Mouse (Mus musculus) liver, postnatal 0 days (tissue): Measurements from ENCODE around the gene Slc24a4. TPM values are rescaled to one million over a fixed set of nuclear protein-coding genes. Genes with fewer than 3 reads are reported as not detected.

ENCODE experiments used
- ATAC-seq: fragments of 200-750 bp; cut with Nextera tagmentation; 2 replicates; pipeline ENCODE4 v1.8.0; 2017; ENCODE audit warnings: mild to moderate bottlenecking, moderate library complexity
- DNase-seq: peaks from one replicate; pipeline ENCODE4 v3.0.0-alpha.2; 2016
- H3K27ac ChIP-seq: fragments of 300-500 bp; sonication (generic); 2 replicates; pipeline ENCODE4 v1.5.1; 2014; ENCODE audit warnings: antibody characterized with exemption, moderate library complexity, mild to moderate bottlenecking, low read depth
- H3K27me3 ChIP-seq: fragments of 300-500 bp; sonication (generic); 2 replicates; pipeline ENCODE4 v1.6.1; 2014; ENCODE audit warnings: low read length, control low read depth, mixed read lengths; ENCODE audit not compliant: insufficient read depth
- H3K36me3 ChIP-seq: fragments of 300-500 bp; sonication (generic); replicated peaks from 2 replicates; pipeline ENCODE4 v1.6.1; 2014; ENCODE audit warnings: mild to moderate bottlenecking, control low read depth, low read length, moderate library complexity, mixed read lengths; ENCODE audit not compliant: insufficient read depth
- H3K4me1 ChIP-seq: fragments of 300-500 bp; sonication (generic); 2 replicates; pipeline ENCODE4 v1.6.1; 2014; ENCODE audit warnings: antibody characterized with exemption, mild to moderate bottlenecking, control low read depth; ENCODE audit not compliant: insufficient read depth
- H3K4me2 ChIP-seq: fragments of 300-500 bp; sonication (generic); 2 replicates; pipeline ENCODE4 v1.6.1; 2014; ENCODE audit warnings: low read depth, mild to moderate bottlenecking, low read length, moderate library complexity, mixed read lengths
- H3K4me3 ChIP-seq: fragments of 300-500 bp; sonication (generic); 2 replicates; pipeline ENCODE4 v1.5.1; 2014; ENCODE audit warnings: low read depth, low read length
- H3K9ac ChIP-seq: fragments of 300-500 bp; sonication (generic); replicated peaks from 2 replicates; pipeline ENCODE4 v1.6.1; 2014; ENCODE audit warnings: mild to moderate bottlenecking, moderate library complexity
- H3K9me3 ChIP-seq: fragments of 300-500 bp; sonication (generic); 2 replicates; pipeline ENCODE4 v1.6.1; 2016; ENCODE audit warnings: mild to moderate bottlenecking, control low read depth, low read length, mixed read lengths
- CTCF ChIP-seq: sonication (generic); IDR thresholded peaks from 2 replicates; pipeline ENCODE4 v1.5.1; 2016; ENCODE audit warnings: antibody characterized with exemption, low read depth
- EP300 ChIP-seq: IDR thresholded peaks from 2 replicates; pipeline ENCODE4 v1.6.1; 2016; ENCODE audit warnings: antibody characterized with exemption, low read depth, mild to moderate bottlenecking
- WGBS: fragments of 180-500 bp; shearing (Covaris S2); extraction: QIAGEN DNeasy Blood & Tissue Kit; methylation state at CpG from one replicate; pipeline ENCODE4 v1.1.7; 2014; ENCODE audit not compliant: insufficient replicate concordance; 5-methylcytosine and 5-hydroxymethylcytosine counted together
- polyA plus RNA-seq: library from polyadenylated mRNA; unstranded; fragments of >200 nt; fragmentation: Nextera tagmentation; extraction: Ambion mirVana; gene quantifications from 2 replicates; pipeline ENCODE4 v1.2.1, GENCODE M21; 2015

Slc24a4 gene
- 0.05 and 0.08 TPM in 2 replicates for polyA plus RNA-seq

- Histone ChIP-seq H3K9me3 (no peaks in the 10 kb centered on the region), H3K4me1 (peaks cover 9% of the 10 kb centered on the region; the same call in 1 of the 2 replicates), H3K9ac (no peak within 1 kb of the TSS; the same call in 1 of the 2 replicates), H3K4me3 (peak within 1 kb of the TSS; percentile 45), H3K27ac (no peak within 1 kb of the TSS), H3K4me2 (peak within 1 kb of the TSS; percentile 82), H3K27me3 (peaks cover 46% of the 10 kb centered on the region), H3K36me3 (no peaks in the 10 kb centered on the region)
- ATAC-seq: peak; percentile 51
- DNase-seq: peak; percentile 17
- 2% methylated on average over 32 of the region's 34 CpGs for WGBS
- TF ChIP-seq CTCF (no peak), EP300 (no peak)
Measured at GRCm38 (mm10) chr12:102128081-102128790, at the start of gene Slc24a4. TSS of gene Slc24a4 (plus strand) at chr12:102128733.

DNA sequence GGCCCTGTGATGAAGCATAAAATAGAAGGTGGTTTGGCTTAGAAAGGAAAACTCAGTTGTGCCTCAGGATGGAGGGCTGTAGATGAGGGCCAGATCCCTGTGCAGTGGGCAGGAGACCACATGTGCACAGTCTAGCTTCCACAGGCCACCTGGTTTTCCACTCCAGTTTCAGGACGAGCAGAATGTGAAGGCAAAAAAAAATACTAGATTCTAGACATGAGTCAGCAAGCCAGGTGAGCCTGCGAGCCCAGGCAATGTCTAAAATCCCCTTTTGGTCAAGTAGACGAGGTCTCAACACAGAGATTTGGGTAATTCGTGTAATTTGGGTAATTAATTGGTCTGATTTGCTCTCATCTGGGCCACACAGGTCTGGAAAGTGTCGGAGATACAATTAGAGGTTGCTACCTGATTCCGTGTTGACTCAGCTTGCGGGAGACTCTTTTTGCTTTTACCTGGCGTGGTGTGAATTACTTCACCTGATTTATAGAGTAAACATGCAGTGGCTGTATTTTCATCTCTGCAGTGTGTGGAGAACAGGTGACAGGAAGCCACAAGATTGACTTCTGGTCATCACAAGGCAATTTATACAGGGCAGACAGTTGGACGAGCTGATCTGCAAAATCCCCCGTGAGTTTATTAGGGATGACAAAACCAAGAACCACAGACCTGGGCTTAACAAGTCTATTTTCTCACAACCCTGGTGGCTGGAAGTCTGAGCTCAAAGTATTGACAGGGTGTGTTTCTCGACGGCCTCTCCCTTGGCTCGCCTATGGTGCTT, 45.7 kb upstream of the Slc24a4 start:
- Histone ChIP-seq H3K27me3 (no peaks in the 10 kb centered on the region), H3K4me1 (no peaks in the 10 kb centered on the region)

DNA sequence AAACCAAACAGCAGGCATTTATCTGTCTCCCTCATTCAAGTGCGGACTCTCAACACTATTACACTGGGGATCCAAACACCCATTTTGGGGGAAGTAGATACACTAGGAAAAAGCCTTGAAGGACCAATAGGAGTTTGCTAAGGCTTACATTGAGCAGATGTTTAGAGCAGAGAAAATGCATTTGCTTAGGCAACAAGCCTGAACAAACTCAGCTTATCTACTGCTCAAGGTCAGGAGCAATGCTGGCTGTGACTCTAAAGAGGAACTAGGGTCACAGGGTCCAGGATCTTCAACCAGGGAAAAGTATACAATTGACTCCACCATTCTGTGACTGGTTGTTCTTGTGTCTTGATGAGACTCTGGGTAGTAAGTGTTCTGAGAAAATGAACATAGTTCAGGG, 38.0 kb upstream of the Slc24a4 start:
- H3K4me3 ChIP-seq: no peak overlapping the region
- no peak overlapping the region for H3K9ac ChIP-seq
- H3K36me3 ChIP-seq: no peaks in the 10 kb centered on the region
- no peak overlapping the region for H3K27ac ChIP-seq
- H3K4me2 ChIP-seq: no peak overlapping the region
- no peaks in the 10 kb centered on the region for H3K27me3 ChIP-seq
- no peak for DNase-seq
- 59% methylated on average over 1 of the region's 1 CpGs for WGBS
- ATAC-seq: peak; percentile 75
- TF ChIP-seq EP300 (no peak), CTCF (no peak)
- 0 out of 2 replicates have a peak, but pooled peaks cover 10% of the 10 kb centered on the region for H3K4me1 ChIP-seq
- no peaks in the 10 kb centered on the region for H3K9me3 ChIP-seq

More for the DNA sequence above, 45.7 kb upstream of the Slc24a4 start:
- H3K9me3 ChIP-seq: no peaks in the 10 kb centered on the region
- 65% methylated on average over 13 of the region's 13 CpGs for WGBS
- H3K9ac ChIP-seq: no peak overlapping the region
- DNase-seq (no peak), ATAC-seq (no peak)
- H3K4me2 ChIP-seq: no peak overlapping the region
- no peak overlapping the region for H3K27ac ChIP-seq
- TF ChIP-seq EP300: no peak
- no peak for TF ChIP-seq CTCF
- H3K36me3 ChIP-seq: no peaks in the 10 kb centered on the region
- no peak overlapping the region for H3K4me3 ChIP-seq

DNA sequence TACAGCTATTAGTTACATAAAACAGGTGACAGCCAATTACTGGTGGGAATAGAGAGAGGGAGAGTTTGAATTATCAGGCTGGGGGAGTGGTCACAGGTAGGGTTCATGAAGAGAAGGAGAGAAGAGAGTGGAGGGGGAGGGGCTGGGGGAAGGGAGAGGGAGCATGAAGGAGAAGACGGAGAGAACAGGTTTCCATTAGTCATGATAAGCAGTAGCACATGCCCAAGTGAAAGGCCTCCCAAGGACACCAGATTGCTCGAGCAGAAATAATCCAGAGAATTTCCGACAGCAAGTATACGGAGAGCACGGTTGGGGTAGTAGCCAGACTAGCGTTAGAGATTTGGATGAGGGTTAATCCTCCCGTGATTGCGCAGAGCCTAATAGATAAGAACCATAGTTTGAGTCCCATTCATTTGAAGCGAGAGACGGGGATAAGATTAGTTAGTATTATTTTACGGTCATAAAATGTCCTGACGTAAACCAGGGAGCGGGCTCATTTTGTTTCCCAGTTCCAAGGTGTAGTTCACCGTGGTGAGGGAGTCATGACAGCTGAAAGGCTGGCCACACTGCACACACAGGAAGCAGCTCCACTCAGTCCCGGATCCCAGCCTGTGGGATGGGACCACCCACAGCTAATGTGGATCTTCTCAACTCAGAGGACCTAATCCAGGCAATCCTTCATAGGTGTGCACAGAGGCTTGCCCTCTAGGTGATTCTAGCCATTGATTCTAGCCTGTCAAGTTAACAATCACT, 36.0 kb upstream of the Slc24a4 start:
- WGBS: 80% methylated on average over 15 of the region's 15 CpGs
- H3K27me3 ChIP-seq: no peaks in the 10 kb centered on the region
- no peak overlapping the region for H3K4me2 ChIP-seq
- no peak overlapping the region for H3K27ac ChIP-seq
- ATAC-seq (no peak), DNase-seq (no peak)
- TF ChIP-seq CTCF: no peak
- H3K4me1 ChIP-seq: 0 out of 2 replicates have a peak, but pooled peaks cover 10% of the 10 kb centered on the region
- no peaks in the 10 kb centered on the region for H3K36me3 ChIP-seq
- H3K4me3 ChIP-seq: no peak overlapping the region
- H3K9me3 ChIP-seq: no peaks in the 10 kb centered on the region
- H3K9ac ChIP-seq: no peak overlapping the region

GRCm38 (mm10) chr12:102105990-102106389, 22.5 kb upstream of the Slc24a4 start:
- H3K9me3 ChIP-seq: no peaks in the 10 kb centered on the region
- DNase-seq: no peak
- no peak overlapping the region for H3K27ac ChIP-seq

GRCm38 (mm10) chr12:102108851-102109250, 19.7 kb upstream of the Slc24a4 start:
- Histone ChIP-seq H3K4me2 (no peak overlapping the region), H3K27ac (no peak overlapping the region), H3K4me1 (peaks cover 10% of the 10 kb centered on the region), H3K9me3 (no peaks in the 10 kb centered on the region), H3K9ac (no peak overlapping the region), H3K4me3 (no peak overlapping the region), H3K27me3 (no peaks in the 10 kb centered on the region), H3K36me3 (no peaks in the 10 kb centered on the region)
- DNase-seq (no peak), ATAC-seq (no peak)
- TF ChIP-seq EP300: no peak
- no peak for TF ChIP-seq CTCF

More at GRCm38 (mm10) chr12:102105990-102106389, 22.5 kb upstream of the Slc24a4 start:
- Histone ChIP-seq H3K27me3 (no peaks in the 10 kb centered on the region), H3K4me2 (no peak overlapping the region), H3K4me3 (no peak overlapping the region), H3K36me3 (no peaks in the 10 kb centered on the region), H3K4me1 (peaks cover 3% of the 10 kb centered on the region; the same call in 1 of the 2 replicates), H3K9ac (no peak overlapping the region)
- TF ChIP-seq EP300 (no peak), CTCF (no peak)
- 35% methylated on average over 1 of the region's 1 CpGs for WGBS
- no peak for ATAC-seq
